Mouse (Mus musculus) urinary bladder, adult 18-20 months (tissue): ENCODE data around the gene Il1a.

Experiments used
- DNase-seq, 2 experiments: peaks; one replicate each; pipeline ENCODE4 v3.0.0; 2022; ENCODE audit warnings: low spot score in 2 of 2, mixed read lengths in 2 of 2

Gene Il1a

GRCm38 (mm10) chr2:129309836-129310235, at the start of gene Il1a:
Gene Il1a (minus strand): TSS chr2:129309972.
- no peak for DNase-seq

DNA sequence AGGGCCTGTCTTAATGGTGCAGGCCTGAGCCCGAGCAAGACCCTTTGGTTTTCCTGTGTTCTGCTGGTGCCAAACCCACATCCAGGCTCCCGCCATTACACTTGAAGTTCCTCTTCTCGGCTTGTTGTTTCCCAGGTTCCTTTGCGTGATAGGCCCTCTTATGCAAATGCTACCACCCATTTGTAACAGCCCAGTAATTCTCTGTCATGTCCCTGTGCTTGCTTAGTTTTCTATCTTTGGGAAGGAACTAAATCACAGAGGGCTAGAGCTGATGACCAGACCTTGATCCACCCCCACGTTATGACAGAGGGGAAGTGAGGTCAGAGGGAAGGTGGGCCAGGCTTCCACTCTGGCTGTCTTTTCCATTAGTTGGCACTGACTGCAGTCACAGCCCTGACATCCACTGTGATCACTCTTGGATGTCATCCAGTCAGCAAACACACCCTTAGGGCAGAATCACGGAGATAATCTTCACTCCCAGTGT, 28.4 kb upstream of the Il1a start:
- DNase-seq, result no peak

DNA sequence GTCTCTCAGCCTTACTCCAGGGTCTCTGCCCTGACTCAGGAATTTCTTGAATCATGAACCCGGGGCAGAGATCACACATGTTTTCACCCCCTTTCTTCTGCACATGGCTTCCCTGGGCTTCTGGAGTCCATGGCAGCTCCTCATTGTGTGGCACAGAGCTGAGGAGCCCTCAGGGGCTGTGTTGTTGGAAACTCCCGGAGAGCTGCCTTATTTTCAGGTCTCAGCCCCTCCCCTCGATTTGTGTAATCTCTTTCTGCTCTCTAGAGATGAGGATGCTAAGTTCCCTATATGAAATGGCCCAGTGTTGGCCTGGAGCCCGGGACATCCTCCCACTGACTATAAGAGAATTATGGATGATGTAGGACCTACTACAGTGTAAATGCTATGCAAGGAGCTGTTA, 23.7 kb upstream of the Il1a start:
- no peak for DNase-seq

GRCm38 (mm10) chr2:129330540-129330939, 20.8 kb upstream of the Il1a start:
- DNase-seq, result no peak

- DNase-seq, result no peak
Measured at GRCm38 (mm10) chr2:129330024-129330423, 20.3 kb upstream of the Il1a start.

DNA sequence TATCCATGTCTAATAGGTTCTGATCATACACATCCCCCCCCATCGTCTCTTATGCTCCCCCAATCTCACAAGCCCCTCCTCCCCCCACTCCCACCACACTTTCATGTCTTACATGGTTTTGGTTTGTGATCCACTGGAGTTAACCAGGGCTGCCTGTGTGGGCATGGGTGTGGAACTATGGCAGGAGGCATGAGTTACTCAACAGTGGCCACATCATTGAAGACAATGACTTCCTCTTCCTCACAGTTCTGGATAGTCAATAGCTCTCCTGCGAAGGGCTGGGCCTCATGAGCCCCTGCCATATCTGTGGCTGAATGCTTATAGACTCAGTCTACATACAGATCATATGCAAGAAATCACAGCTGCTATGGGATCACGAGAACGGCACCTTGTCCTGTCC, 18.5 kb upstream of the Il1a start:
- DNase-seq, result no peak

- DNase-seq, result peak; percentile 34 to 66
Measured at GRCm38 (mm10) chr2:129324216-129324615, 14.4 kb upstream of the Il1a start.

DNA sequence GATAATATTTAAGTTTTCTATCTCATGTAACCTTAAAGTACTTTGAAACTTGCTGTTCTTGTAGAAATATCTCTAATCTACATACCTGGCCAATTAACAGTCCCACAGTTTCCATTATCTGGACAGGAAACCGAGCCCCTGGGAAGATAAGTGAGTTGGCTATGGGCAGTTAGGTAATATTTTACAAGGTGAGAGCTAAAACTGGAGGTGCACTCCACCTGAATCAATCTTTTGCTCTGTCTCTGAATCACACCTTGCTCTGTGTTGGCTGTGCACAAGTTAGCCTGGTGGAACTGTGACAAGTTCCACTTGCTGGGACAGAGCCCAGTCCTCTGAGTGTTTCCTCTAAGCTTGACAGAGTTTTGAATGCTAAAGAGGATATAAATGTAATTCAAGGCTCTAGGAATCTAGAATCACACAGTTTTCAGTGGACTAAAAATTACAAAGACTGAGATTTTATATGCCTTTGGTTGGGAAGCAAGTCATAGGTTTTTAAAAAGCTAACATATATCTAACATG, 12.4 kb upstream of the Il1a start:
- no peak for DNase-seq

GRCm38 (mm10) chr2:129320033-129320605, 10.3 kb upstream of the Il1a start:
- no peak for DNase-seq

- DNase-seq, result no peak
Measured at GRCm38 (mm10) chr2:129315831-129316230, 6.1 kb upstream of the Il1a start.

DNA sequence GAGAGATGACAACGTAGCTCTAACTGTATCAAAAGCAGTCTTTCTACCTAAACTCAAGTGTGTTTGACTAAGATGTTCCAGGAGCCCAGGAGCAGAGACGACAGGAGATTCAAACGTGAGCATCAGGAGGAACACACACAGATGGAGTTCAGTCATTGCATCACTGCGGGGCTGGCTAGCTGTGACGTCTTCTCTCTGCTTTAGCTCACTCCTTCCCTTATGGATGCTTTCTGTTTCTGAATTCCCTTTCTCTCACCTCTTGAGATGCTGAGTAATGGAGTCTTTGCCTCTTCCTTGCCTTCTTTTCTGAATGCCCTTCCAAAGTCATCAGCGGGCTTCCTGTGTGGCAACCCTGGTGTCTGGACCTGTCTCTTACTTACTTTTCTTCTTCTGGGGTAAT, 5.1 kb upstream of the Il1a start:
- DNase-seq, result no peak

GRCm38 (mm10) chr2:129313934-129314333, 4.2 kb upstream of the Il1a start:
- DNase-seq, result no peak

DNA sequence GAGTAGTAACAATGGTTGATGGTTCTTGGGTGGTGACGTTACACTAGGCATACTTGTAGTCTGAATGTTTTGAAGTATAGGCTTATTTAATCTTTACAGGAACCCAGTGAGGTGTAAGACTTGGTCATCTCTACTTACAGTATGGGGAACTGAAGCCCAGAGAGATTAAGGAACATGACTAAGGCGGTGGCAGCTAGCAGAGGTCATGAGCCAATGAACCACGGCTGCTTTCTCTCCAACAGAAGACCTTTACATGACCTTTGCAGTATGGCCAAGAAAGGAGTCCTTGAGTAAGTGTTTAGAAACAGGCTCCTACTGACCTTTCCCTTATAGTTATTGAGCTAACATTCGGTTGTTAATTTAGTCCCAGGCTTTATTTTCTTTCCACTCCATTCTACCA, 3.8 kb downstream of the Il1a start:
- DNase-seq, result no peak

GRCm38 (mm10) chr2:129297589-129297982, 12.2 kb downstream of the Il1a start:
- no peak for DNase-seq

DNA sequence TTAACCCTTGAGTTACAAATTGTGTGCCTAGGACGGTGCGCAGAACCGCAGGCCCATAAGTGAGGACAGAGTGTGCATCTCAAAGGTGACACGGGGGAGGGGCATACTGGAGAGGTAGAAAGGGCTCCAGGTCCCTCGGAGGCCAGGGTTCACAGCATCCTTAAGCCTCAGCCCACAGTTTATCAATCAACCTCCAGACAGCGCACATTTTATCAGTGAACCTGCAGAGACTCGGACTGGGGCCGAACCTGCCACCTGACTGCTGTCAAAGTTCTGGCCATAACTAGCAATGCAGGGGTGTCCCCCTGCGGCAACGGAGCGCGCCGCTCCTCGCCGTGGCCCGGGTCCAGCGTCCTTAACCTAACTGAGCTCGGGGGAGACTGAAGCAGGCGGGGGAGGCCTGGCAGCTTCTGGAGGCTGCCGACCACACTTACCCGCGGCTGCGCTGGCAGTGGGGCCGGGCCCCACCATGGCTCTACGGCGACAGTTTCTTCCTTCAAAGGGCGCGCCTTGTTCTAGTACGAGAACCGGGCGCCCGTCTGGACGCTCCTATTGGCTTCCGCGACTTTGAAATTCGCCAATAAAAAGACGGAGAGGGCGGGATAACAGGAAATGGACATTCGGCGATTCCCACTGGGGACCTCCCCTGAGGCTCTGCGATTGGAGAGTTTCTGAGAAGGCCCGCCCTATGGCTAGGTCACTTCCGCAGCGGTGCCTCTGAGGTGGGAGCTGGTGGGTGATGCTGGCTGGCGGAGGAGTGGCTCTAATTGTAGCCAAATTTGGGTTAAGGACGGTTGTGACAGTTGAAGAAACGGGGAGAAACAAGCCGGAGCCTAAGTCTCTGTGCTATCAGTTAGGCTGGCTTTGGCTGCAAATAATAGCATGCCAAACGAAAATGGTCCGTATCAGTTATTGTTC, 12.8 kb downstream of the Il1a start, which contains the start of gene Ckap2l:
Gene Ckap2l, minus strand, starts transcription at position 542 of the 918 bp plus-strand sequence.
- DNase-seq, result peak; percentile 91 to 95

DNA sequence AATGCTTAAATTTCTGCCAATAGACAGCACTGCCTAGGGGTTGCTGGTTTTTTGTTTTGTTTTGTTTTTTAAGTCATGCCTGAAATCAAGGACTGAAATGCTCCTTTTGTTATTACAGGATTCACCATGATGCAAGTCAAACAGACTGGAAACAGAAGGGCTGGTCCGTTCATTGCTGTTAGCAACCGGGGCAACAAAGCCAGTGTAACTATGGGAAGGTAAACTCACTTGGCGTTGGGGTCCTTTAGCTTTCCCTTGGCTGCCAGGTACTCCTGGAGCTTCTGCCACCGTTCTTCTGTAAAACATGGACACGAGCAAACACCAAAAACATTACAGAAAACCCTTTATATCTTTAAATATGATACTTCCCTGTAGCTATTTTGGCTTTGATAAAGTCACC, 13.7 kb downstream of the Il1a start:
- DNase-seq, result no peak

DNA sequence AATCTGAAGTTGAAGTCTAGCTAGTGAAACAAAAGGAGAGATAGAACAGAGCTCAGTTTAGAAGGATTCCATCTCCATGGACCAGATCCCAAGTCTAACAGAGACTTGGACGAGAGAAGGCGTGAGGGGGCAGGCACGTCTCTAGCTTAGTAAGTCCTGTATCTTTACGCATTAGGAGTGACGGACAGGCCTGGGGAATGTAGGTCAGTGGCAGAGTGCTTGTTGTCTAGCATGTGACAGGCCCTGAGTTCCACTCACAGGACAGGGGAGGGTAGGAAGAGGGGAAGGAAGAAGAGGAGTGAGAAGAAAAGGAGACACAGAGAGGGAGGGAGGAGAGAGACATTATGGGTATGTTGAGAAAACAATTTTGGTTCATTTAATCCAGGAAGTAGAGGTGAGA, 14.7 kb downstream of the Il1a start:
- no peak for DNase-seq

GRCm38 (mm10) chr2:129273823-129274222, 35.9 kb downstream of the Il1a start:
- no peak for DNase-seq

GRCm38 (mm10) chr2:129270621-129271020, 39.2 kb downstream of the Il1a start:
- no peak for DNase-seq

DNA sequence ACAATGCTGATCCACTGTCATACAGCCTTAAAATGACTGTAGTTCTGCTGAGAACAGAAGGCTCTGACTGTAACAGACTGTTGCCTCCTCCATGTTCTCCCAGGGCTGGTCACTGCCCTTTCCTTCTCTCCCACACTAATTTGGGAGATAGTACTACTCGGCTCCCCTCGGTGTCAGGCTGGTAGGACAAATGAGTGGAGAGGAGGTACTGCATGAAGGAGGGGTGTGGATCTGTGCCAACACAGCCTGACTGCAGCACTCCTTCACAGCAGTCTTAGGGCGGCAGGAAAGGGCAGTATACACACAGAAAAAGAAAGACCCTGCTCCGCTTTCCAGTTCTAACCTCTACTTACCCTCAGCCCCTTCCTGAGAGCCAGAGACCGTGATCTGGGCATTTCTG, 39.8 kb downstream of the Il1a start:
- DNase-seq, result no peak

DNA sequence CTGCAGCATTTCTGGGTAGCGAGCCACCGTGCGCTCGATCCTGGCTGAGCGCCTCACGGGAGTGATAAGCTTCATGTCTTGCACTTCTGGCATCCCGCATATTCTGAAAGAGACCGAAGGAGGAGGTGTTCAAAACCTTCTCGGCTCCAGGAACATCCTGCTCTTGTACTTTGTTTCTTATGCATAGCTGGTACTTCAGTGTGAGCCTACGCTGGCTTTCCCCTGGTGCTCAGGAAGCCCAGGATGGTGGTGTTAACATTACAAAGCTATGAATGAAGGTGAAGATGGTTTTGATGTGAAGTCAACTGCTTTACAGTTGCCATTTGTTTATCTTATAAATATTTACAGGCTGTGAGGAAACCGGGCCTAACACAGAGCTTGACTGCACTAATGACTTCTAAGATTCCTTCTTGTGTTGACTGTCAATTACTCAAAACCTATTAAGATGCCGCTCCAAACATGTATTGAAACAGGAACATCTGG, 40.6 kb downstream of the Il1a start:
- DNase-seq, result no peak

- DNase-seq, result no peak
Measured at GRCm38 (mm10) chr2:129267738-129268137, 42.0 kb downstream of the Il1a start.

- DNase-seq, result no peak
Measured at GRCm38 (mm10) chr2:129265316-129265715, 44.5 kb downstream of the Il1a start.
